Mouse (Mus musculus) lung, postnatal 25 days (tissue): ENCODE data around the gene Fdx1.

Experiments used
- DNase-seq: peaks from one replicate; pipeline ENCODE4 v3.0.0; 2022; ENCODE audit warnings: low spot score

Gene Fdx1

GRCm38 (mm10) chr9:51961190-51961909, 2.0 kb downstream of the Fdx1 start:
- DNase-seq = peak; percentile 66

GRCm38 (mm10) chr9:51960331-51960730, 3.0 kb downstream of the Fdx1 start:
- no peak for DNase-seq

- DNase-seq = no peak
These were observed 4.4 kb downstream of the Fdx1 start for GRCm38 (mm10) chr9:51958981-51959380.

- DNase-seq = no peak
These were observed 6.3 kb downstream of the Fdx1 start for GRCm38 (mm10) chr9:51957025-51957424.

- no peak for DNase-seq
These were observed 6.9 kb downstream of the Fdx1 start for GRCm38 (mm10) chr9:51956484-51956883.

- no peak for DNase-seq
These were observed 12.0 kb downstream of the Fdx1 start for GRCm38 (mm10) chr9:51951337-51951736.

GRCm38 (mm10) chr9:51950667-51951066, 12.7 kb downstream of the Fdx1 start:
- DNase-seq = no peak

GRCm38 (mm10) chr9:51950225-51950624, 13.1 kb downstream of the Fdx1 start:
- DNase-seq = no peak

GRCm38 (mm10) chr9:51943934-51944333, 19.4 kb downstream of the Fdx1 start:
- no peak for DNase-seq

GRCm38 (mm10) chr9:51934641-51935040, 28.7 kb downstream of the Fdx1 start:
- no peak for DNase-seq

GRCm38 (mm10) chr9:51931997-51932396, 31.4 kb downstream of the Fdx1 start:
- DNase-seq = peak; percentile 43

GRCm38 (mm10) chr9:51931054-51931690, 32.2 kb downstream of the Fdx1 start:
- DNase-seq = no peak

GRCm38 (mm10) chr9:51929972-51930371, 33.4 kb downstream of the Fdx1 start:
- DNase-seq = no peak

GRCm38 (mm10) chr9:51928659-51929058, 34.7 kb downstream of the Fdx1 start:
- DNase-seq = no peak

GRCm38 (mm10) chr9:51928116-51928515, 35.2 kb downstream of the Fdx1 start:
- no peak for DNase-seq

GRCm38 (mm10) chr9:51927680-51928079, 35.7 kb downstream of the Fdx1 start:
- DNase-seq = no peak

- DNase-seq = no peak
These were observed 36.7 kb downstream of the Fdx1 start for GRCm38 (mm10) chr9:51926629-51927028.

- no peak for DNase-seq
These were observed 38.7 kb downstream of the Fdx1 start for GRCm38 (mm10) chr9:51924551-51925081.

GRCm38 (mm10) chr9:51922756-51923155, 40.6 kb downstream of the Fdx1 start:
- DNase-seq = no peak

- DNase-seq = no peak
These were observed 47.8 kb downstream of the Fdx1 start for GRCm38 (mm10) chr9:51915580-51915979.

GRCm38 (mm10) chr9:51914481-51915120, 48.8 kb downstream of the Fdx1 start:
- DNase-seq = no peak

- peak; percentile 77 for DNase-seq
These were observed 54.5 kb downstream of the Fdx1 start for GRCm38 (mm10) chr9:51908838-51909237.

GRCm38 (mm10) chr9:51908255-51908654, 55.1 kb downstream of the Fdx1 start:
- DNase-seq = no peak
